Mouse (Mus musculus) lung, embryonic 16.5 days (tissue): ENCODE measurements around the gene Ahcyl1. TPM values are rescaled to one million over a fixed set of nuclear protein-coding genes. Genes with fewer than 3 reads are reported as not detected.
A peak's percentile ranks its signal among the peaks of the same experiment; 100 is the strongest.
"Not testable (repeated sequence)": the region's sequence is repeated elsewhere in the genome, so short reads cannot be mapped to it uniquely, and the experiment has no call there.

ENCODE experiments used
- ATAC-seq: fragments of 200-750 bp; cut with Nextera tagmentation; 2 replicates; pipeline ENCODE4 v1.8.0; 2017; ENCODE audit warnings: low read depth, mild to moderate bottlenecking, moderate library complexity
- H3K27ac ChIP-seq: fragments of 300-500 bp; sonication (generic); 2 replicates; pipeline ENCODE4 v1.5.1; 2014; ENCODE audit warnings: mild to moderate bottlenecking, control low read depth, low read length
- H3K27me3 ChIP-seq: fragments of 300-500 bp; sonication (generic); 2 replicates; pipeline ENCODE4 v1.6.1; 2014; ENCODE audit warnings: low read depth, low read length, mixed read lengths; ENCODE audit not compliant: control insufficient read depth, insufficient read depth
- H3K36me3 ChIP-seq: fragments of 300-500 bp; sonication (generic); 2 replicates; pipeline ENCODE4 v1.6.1; 2014; ENCODE audit warnings: low read length; ENCODE audit not compliant: control insufficient read depth, insufficient read depth
- H3K4me1 ChIP-seq: fragments of 300-500 bp; sonication (generic); replicated peaks from 2 replicates; pipeline ENCODE4 v1.6.1; 2014; ENCODE audit warnings: low read length, mixed read lengths; ENCODE audit not compliant: control insufficient read depth, insufficient read depth
- H3K4me2 ChIP-seq: fragments of 300-500 bp; sonication (generic); 2 replicates; pipeline ENCODE4 v1.6.1; 2014; ENCODE audit warnings: low read depth, low read length, control low read depth
- H3K4me3 ChIP-seq: fragments of 300-500 bp; sonication (generic); 2 replicates; pipeline ENCODE4 v1.5.1; 2014; ENCODE audit warnings: mild to moderate bottlenecking, low read length, control low read depth
- H3K9ac ChIP-seq: fragments of 300-500 bp; sonication (generic); 2 replicates; pipeline ENCODE4 v1.6.1; 2014; ENCODE audit warnings: low read length, control low read depth
- H3K9me3 ChIP-seq: fragments of 300-500 bp; sonication (generic); 2 replicates; pipeline ENCODE4 v1.6.1; 2016; ENCODE audit warnings: low read length; ENCODE audit not compliant: control insufficient read depth
- WGBS: fragments of 180-500 bp; shearing (Covaris S2); extraction: QIAGEN DNeasy Blood & Tissue Kit; methylation state at CpG from one replicate; pipeline ENCODE4 v1.1.7; 2014; 5-methylcytosine and 5-hydroxymethylcytosine counted together
- polyA plus RNA-seq: library from polyadenylated mRNA; unstranded; fragments of >200 nt; fragmentation: Nextera tagmentation; extraction: Ambion mirVana; gene quantifications from 2 replicates; pipeline ENCODE4 v1.2.1, GENCODE M21; 2015

Gene Ahcyl1
- polyA plus RNA-seq, 1 experiment from 2014 or later = 76.3 TPM

- no peak overlapping the region for H3K4me2 ChIP-seq
- H3K4me3 ChIP-seq = no peak overlapping the region
- no peak overlapping the region for H3K9ac ChIP-seq
- H3K4me1 ChIP-seq = peaks cover 33% of the 10 kb centered on the region
- no peaks in the 10 kb centered on the region for H3K36me3 ChIP-seq
- 80% methylated on average over 1 of the region's 1 CpGs for WGBS
- no peaks in the 10 kb centered on the region for H3K27me3 ChIP-seq
- no peak overlapping the region for H3K27ac ChIP-seq
- H3K9me3 ChIP-seq = no peaks in the 10 kb centered on the region
- ATAC-seq = no peak
Measured at GRCm38 (mm10) chr3:107738620-107739019, 42.3 kb upstream of the Ahcyl1 start.

GRCm38 (mm10) chr3:107737609-107738190 lies 41.3 kb upstream of the Ahcyl1 start:
- no peaks in the 10 kb centered on the region for H3K27me3 ChIP-seq
- H3K4me2 ChIP-seq = no peak overlapping the region
- no peak overlapping the region for H3K27ac ChIP-seq
- H3K4me1 ChIP-seq = peaks cover 24% of the 10 kb centered on the region
- no peaks in the 10 kb centered on the region for H3K36me3 ChIP-seq
- no peak for ATAC-seq
- no peaks in the 10 kb centered on the region for H3K9me3 ChIP-seq
- H3K4me3 ChIP-seq = no peak overlapping the region
- WGBS = 82% methylated on average over 1 of the region's 1 CpGs
- no peak overlapping the region for H3K9ac ChIP-seq

GRCm38 (mm10) chr3:107735620-107736019 lies 39.3 kb upstream of the Ahcyl1 start:
- not testable (repeated sequence) for H3K9me3 ChIP-seq, H3K27me3 ChIP-seq, H3K9ac ChIP-seq, ATAC-seq, H3K36me3 ChIP-seq, H3K27ac ChIP-seq, H3K4me3 ChIP-seq, H3K4me2 ChIP-seq
- WGBS = 86% methylated on average over 13 of the region's 13 CpGs
- H3K4me1 ChIP-seq = peaks cover 11% of the 10 kb centered on the region

GRCm38 (mm10) chr3:107733329-107733728 lies 37.0 kb upstream of the Ahcyl1 start:
- Histone ChIP-seq H3K27ac (no peak overlapping the region), H3K36me3 (no peaks in the 10 kb centered on the region), H3K9me3 (no peaks in the 10 kb centered on the region), H3K4me1 (no peaks in the 10 kb centered on the region; the same call in 1 of the 2 replicates), H3K27me3 (no peaks in the 10 kb centered on the region), H3K9ac (no peak overlapping the region), H3K4me2 (no peak overlapping the region), H3K4me3 (no peak overlapping the region)
- no peak for ATAC-seq
- 79% methylated on average over 1 of the region's 1 CpGs for WGBS

GRCm38 (mm10) chr3:107730236-107730635 lies 33.9 kb upstream of the Ahcyl1 start:
- Histone ChIP-seq H3K9ac (no peak overlapping the region), H3K4me2 (no peak overlapping the region), H3K4me3 (no peak overlapping the region), H3K27ac (no peak overlapping the region), H3K27me3 (no peaks in the 10 kb centered on the region), H3K9me3 (no peaks in the 10 kb centered on the region), H3K36me3 (no peaks in the 10 kb centered on the region), H3K4me1 (no peaks in the 10 kb centered on the region; the same call in 1 of the 2 replicates)
- ATAC-seq = no peak
- 67% methylated on average over 2 of the region's 2 CpGs for WGBS

GRCm38 (mm10) chr3:107728509-107728908 lies 32.1 kb upstream of the Ahcyl1 start:
- H3K4me1 ChIP-seq = no peaks in the 10 kb centered on the region; the same call in 1 of the 2 replicates
- WGBS = 41% methylated on average over 1 of the region's 1 CpGs
- H3K27ac ChIP-seq = no peak overlapping the region
- H3K4me3 ChIP-seq = no peak overlapping the region
- no peak overlapping the region for H3K4me2 ChIP-seq
- no peaks in the 10 kb centered on the region for H3K9me3 ChIP-seq
- H3K27me3 ChIP-seq = no peaks in the 10 kb centered on the region
- H3K36me3 ChIP-seq = no peaks in the 10 kb centered on the region
- no peak overlapping the region for H3K9ac ChIP-seq
- ATAC-seq = no peak

- no peak overlapping the region for H3K27ac ChIP-seq
Measured at GRCm38 (mm10) chr3:107715971-107716370, 19.6 kb upstream of the Ahcyl1 start.

GRCm38 (mm10) chr3:107714276-107714933 lies 18.0 kb upstream of the Ahcyl1 start:
- Histone ChIP-seq H3K4me3 (no peak overlapping the region), H3K4me2 (no peak overlapping the region), H3K9ac (no peak overlapping the region), H3K27ac (no peak overlapping the region), H3K27me3 (no peaks in the 10 kb centered on the region), H3K9me3 (no peaks in the 10 kb centered on the region), H3K36me3 (no peaks in the 10 kb centered on the region), H3K4me1 (peaks cover 26% of the 10 kb centered on the region)
- peak; percentile 51 for ATAC-seq
- 28% methylated on average over 5 of the region's 5 CpGs for WGBS

More at GRCm38 (mm10) chr3:107715971-107716370, 19.6 kb upstream of the Ahcyl1 start:
- H3K9ac ChIP-seq = no peak overlapping the region
- H3K27me3 ChIP-seq = no peaks in the 10 kb centered on the region
- 20% methylated on average over 1 of the region's 1 CpGs for WGBS
- no peak overlapping the region for H3K4me2 ChIP-seq
- no peak overlapping the region for H3K4me3 ChIP-seq
- H3K9me3 ChIP-seq = no peaks in the 10 kb centered on the region
- peaks cover 26% of the 10 kb centered on the region for H3K4me1 ChIP-seq
- peak; percentile 45; the same call in 1 of the 2 replicates for ATAC-seq
- no peaks in the 10 kb centered on the region for H3K36me3 ChIP-seq

GRCm38 (mm10) chr3:107712081-107712480 lies 15.7 kb upstream of the Ahcyl1 start:
- Histone ChIP-seq H3K4me1 (peaks cover 23% of the 10 kb centered on the region), H3K9ac (no peak overlapping the region), H3K36me3 (no peaks in the 10 kb centered on the region), H3K4me2 (no peak overlapping the region), H3K27me3 (no peaks in the 10 kb centered on the region), H3K4me3 (no peak overlapping the region), H3K9me3 (no peaks in the 10 kb centered on the region), H3K27ac (no peak overlapping the region)
- ATAC-seq = no peak
- 58% methylated on average over 3 of the region's 3 CpGs for WGBS
